Mouse (Mus musculus) layer of hippocampus, adult 18-20 months (tissue): ENCODE data around the gene Tmem132d. TPM values are rescaled to one million over a fixed set of nuclear protein-coding genes. Genes with fewer than 3 reads are reported as not detected.
A peak's percentile ranks its signal among the peaks of the same experiment; 100 is the strongest.

Source experiments
- DNase-seq, 2 experiments: peaks; one replicate each; pipeline ENCODE4 v3.0.0; 2022; ENCODE audit warnings: low spot score in 2 of 2
- total RNA-seq, 2 experiments: library from RNA; stranded (reverse); gene quantifications; 2 replicates each; pipeline ENCODE4 v1.2.3; 2021

Gene Tmem132d
- total RNA-seq, 2 experiments from 2014 or later = 20.0 to 20.1 TPM

GRCm38 (mm10) chr5:128407546-128407945 lies 25.3 kb downstream of the Tmem132d start:
- DNase-seq = no peak

- DNase-seq = no peak
Observed at GRCm38 (mm10) chr5:128405071-128405470, 27.8 kb downstream of the Tmem132d start.

GRCm38 (mm10) chr5:128404223-128404622 lies 28.7 kb downstream of the Tmem132d start:
- DNase-seq = no peak

GRCm38 (mm10) chr5:128392372-128392771 lies 40.5 kb downstream of the Tmem132d start:
- no peak for DNase-seq

- no peak for DNase-seq
Observed at GRCm38 (mm10) chr5:128389665-128390064, 43.2 kb downstream of the Tmem132d start.

GRCm38 (mm10) chr5:128388358-128389141 lies 44.3 kb downstream of the Tmem132d start:
- DNase-seq = no peak

- DNase-seq = no peak
Observed at GRCm38 (mm10) chr5:128369814-128370213, 63.1 kb downstream of the Tmem132d start.

- DNase-seq = peak; percentile 20 to 71
Observed at GRCm38 (mm10) chr5:128369111-128369510, 63.8 kb downstream of the Tmem132d start.

GRCm38 (mm10) chr5:128365261-128365985 lies 67.5 kb downstream of the Tmem132d start:
- DNase-seq = no peak

- DNase-seq = no peak
Observed at GRCm38 (mm10) chr5:128360946-128361675, 71.8 kb downstream of the Tmem132d start.

- DNase-seq = no peak
Observed at GRCm38 (mm10) chr5:128348835-128349234, 84.0 kb downstream of the Tmem132d start.

- no peak for DNase-seq
Observed at GRCm38 (mm10) chr5:128336841-128337240, 96.0 kb downstream of the Tmem132d start.

GRCm38 (mm10) chr5:128332766-128333165 lies 100.1 kb downstream of the Tmem132d start:
- DNase-seq = no peak

- DNase-seq = no peak
Observed at GRCm38 (mm10) chr5:128330351-128330750, 102.5 kb downstream of the Tmem132d start.

GRCm38 (mm10) chr5:128302387-128302786 lies 130.5 kb downstream of the Tmem132d start:
- DNase-seq = no peak

- DNase-seq = no peak
Observed at GRCm38 (mm10) chr5:128291191-128291590, 141.7 kb downstream of the Tmem132d start.

GRCm38 (mm10) chr5:128273255-128273654 lies 159.6 kb downstream of the Tmem132d start:
- no peak for DNase-seq

- DNase-seq = peak in 1 of 2 experiments; percentile 7
Observed at GRCm38 (mm10) chr5:128267366-128267765, 165.5 kb downstream of the Tmem132d start.

GRCm38 (mm10) chr5:128244219-128244618 lies 188.7 kb downstream of the Tmem132d start:
- DNase-seq = peak in 1 of 2 experiments; percentile 57

- no peak for DNase-seq
Observed at GRCm38 (mm10) chr5:128236638-128237335, 196.1 kb downstream of the Tmem132d start.

GRCm38 (mm10) chr5:128235611-128236010 lies 197.3 kb downstream of the Tmem132d start:
- DNase-seq = no peak
